Mouse (Mus musculus): Measurements from ENCODE around the gene Areg.

Areg gene

GRCm38 (mm10) chr5:91162787-91163186, 23.4 kb downstream of the Areg start:
- in situ Hi-C loops (cut with MboI; ENCODE audit: low sequenced_read_pairs): no loop called here

GRCm38 (mm10) chr5:91166601-91167000, 27.2 kb downstream of the Areg start:
- in situ Hi-C loops (cut with MboI; ENCODE audit: low sequenced_read_pairs): no loop called here

GRCm38 (mm10) chr5:91176397-91176796, 37.0 kb downstream of the Areg start:
- in situ Hi-C loops (cut with MboI; ENCODE audit: low sequenced_read_pairs): no loop called here

GRCm38 (mm10) chr5:91194572-91194971, 55.2 kb downstream of the Areg start:
- in situ Hi-C loops (cut with MboI; ENCODE audit: low sequenced_read_pairs): no loop called here
